Mouse (Mus musculus): ENCODE data around the gene Olfr557. TPM values are rescaled to one million over a fixed set of nuclear protein-coding genes. Genes with fewer than 3 reads are reported as not detected.

Olfr557 gene
- not detected in 2 replicates for polyA plus RNA-seq (2015; fragmentation: Nextera tagmentation; extraction: Ambion mirVana)

DNA sequence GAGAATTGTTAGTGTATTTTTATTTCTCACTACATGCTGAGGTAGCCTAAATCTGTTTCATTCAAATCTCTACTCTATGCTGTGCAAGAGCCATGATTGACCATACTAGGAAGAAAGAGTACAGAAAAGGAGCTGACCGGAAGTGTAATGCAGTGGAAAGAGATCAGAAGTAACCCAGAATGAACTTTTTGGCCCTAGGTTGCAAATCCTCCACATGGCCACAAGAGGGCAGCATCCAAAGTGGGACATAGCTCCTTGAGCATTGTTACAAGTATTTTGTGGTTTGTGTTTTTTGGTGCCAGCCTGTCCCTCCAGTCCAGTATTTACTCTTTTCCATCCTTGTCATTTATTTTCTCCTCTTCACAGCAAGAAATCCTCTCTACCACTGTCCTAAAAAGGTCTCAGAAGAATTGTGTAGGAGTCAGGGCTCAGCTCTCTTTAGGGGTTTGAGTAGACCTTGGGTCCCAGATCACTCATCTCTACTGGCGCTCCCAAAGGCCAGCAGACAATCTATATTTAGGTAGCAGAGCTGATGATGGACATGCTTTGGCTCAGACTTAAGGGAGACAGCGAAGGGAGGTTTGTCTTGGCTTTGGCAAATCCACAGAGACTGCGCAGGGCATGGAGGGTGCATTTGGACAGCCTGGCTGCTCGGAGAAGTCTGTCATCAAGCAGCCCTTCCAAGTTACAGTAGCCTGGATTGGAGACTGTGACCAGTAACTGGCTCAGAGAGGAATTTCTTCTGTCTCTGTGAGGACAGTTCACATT is at the start of gene Olfr557:
Gene Olfr557, plus strand, starts transcription at position 553 of the 768 bp plus-strand sequence.
- no peaks in the 10 kb centered on the region for H3K9me3 ChIP-seq (replicated peaks; ENCODE audit: control insufficient read depth, low read length)
- no peak within 1 kb of the TSS for H3K4me3 ChIP-seq (ENCODE audit: low read length)
- WGBS = 47% methylated on average over 5 of the region's 5 CpGs
- no peak within 1 kb of the TSS for H3K9ac ChIP-seq (ENCODE audit: low read length)
- H3K36me3 ChIP-seq (ENCODE audit: control insufficient read depth, insufficient read depth) = no peaks in the 10 kb centered on the region
- no peak within 1 kb of the TSS for H3K27ac ChIP-seq (ENCODE audit: low read length)
- no peak for ATAC-seq (replicated peaks; ENCODE audit: extremely low read depth, insufficient read depth, low FRiP score)
- H3K4me1 ChIP-seq (ENCODE audit: control insufficient read depth, insufficient read depth, low read length) = no peaks in the 10 kb centered on the region
- H3K4me2 ChIP-seq (ENCODE audit: low read depth, low read length) = no peak within 1 kb of the TSS
- H3K27me3 ChIP-seq (ENCODE audit: control insufficient read depth, insufficient read depth, low read length) = no peaks in the 10 kb centered on the region

GRCm38 (mm10) chr7:102658523-102658922 is 37.2 kb upstream of the Olfr557 start, which contains the start of gene Olfr555:
Gene Olfr555 (plus strand): TSS chr7:102658823.
- Histone ChIP-seq H3K4me3 (ENCODE audit: low read length) (no peak within 1 kb of the TSS), H3K36me3 (ENCODE audit: control insufficient read depth, insufficient read depth) (no peaks in the 10 kb centered on the region), H3K9ac (ENCODE audit: low read length) (no peak within 1 kb of the TSS), H3K4me2 (ENCODE audit: low read depth, low read length) (no peak within 1 kb of the TSS), H3K9me3 (replicated peaks; ENCODE audit: control insufficient read depth, low read length) (no peaks in the 10 kb centered on the region), H3K27ac (ENCODE audit: low read length) (no peak within 1 kb of the TSS), H3K27me3 (ENCODE audit: control insufficient read depth, insufficient read depth, low read length) (no peaks in the 10 kb centered on the region), H3K4me1 (ENCODE audit: control insufficient read depth, insufficient read depth, low read length) (no peaks in the 10 kb centered on the region)
- no peak for ATAC-seq (replicated peaks; ENCODE audit: extremely low read depth, insufficient read depth, low FRiP score)
- 79% methylated on average over 1 of the region's 1 CpGs for WGBS

DNA sequence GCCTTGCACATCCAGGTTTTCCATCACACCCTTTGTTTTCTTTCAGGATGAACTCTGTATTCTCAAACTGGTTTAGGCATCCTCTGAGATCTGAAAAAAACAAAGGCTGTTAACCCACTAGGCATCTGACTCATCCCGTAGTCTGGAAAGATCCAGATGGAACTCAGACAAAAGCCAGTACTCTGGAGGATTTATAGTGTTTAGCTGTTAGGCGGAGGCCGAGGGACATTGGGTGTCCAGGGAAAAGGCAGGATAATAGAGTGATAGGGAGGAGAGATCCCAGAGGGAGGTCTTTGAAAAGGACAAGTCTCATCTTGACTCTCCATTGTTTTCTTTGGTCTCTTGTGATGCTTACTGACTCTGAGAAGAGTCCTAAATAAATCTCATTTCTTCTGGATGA is 31.1 kb upstream of the Olfr557 start, which contains the start of gene Olfr556:
Gene Olfr556, plus strand, starts transcription at position 301 of the 400 bp plus-strand sequence.
- Histone ChIP-seq H3K4me2 (ENCODE audit: low read depth, low read length) (no peak within 1 kb of the TSS), H3K27me3 (ENCODE audit: control insufficient read depth, insufficient read depth, low read length) (no peaks in the 10 kb centered on the region), H3K27ac (ENCODE audit: low read length) (no peak within 1 kb of the TSS), H3K36me3 (ENCODE audit: control insufficient read depth, insufficient read depth) (no peaks in the 10 kb centered on the region), H3K9me3 (replicated peaks; ENCODE audit: control insufficient read depth, low read length) (no peaks in the 10 kb centered on the region), H3K4me3 (ENCODE audit: low read length) (no peak within 1 kb of the TSS), H3K9ac (ENCODE audit: low read length) (no peak within 1 kb of the TSS), H3K4me1 (ENCODE audit: control insufficient read depth, insufficient read depth, low read length) (no peaks in the 10 kb centered on the region)
- ATAC-seq (replicated peaks; ENCODE audit: extremely low read depth, insufficient read depth, low FRiP score) = no peak
- WGBS = 53% methylated on average over 3 of the region's 3 CpGs

GRCm38 (mm10) chr7:102665378-102665777 is 30.3 kb upstream of the Olfr557 start:
- WGBS = 30% methylated on average over 2 of the region's 2 CpGs
- no peak for ATAC-seq (replicated peaks; ENCODE audit: extremely low read depth, insufficient read depth, low FRiP score)
- H3K9ac ChIP-seq (ENCODE audit: low read length) = no peak overlapping the region
- no peak overlapping the region for H3K4me3 ChIP-seq (ENCODE audit: low read length)
- no peaks in the 10 kb centered on the region for H3K9me3 ChIP-seq (replicated peaks; ENCODE audit: control insufficient read depth, low read length)
- no peaks in the 10 kb centered on the region for H3K36me3 ChIP-seq (ENCODE audit: control insufficient read depth, insufficient read depth)
- H3K4me2 ChIP-seq (ENCODE audit: low read depth, low read length) = no peak overlapping the region
- no peak overlapping the region for H3K27ac ChIP-seq (ENCODE audit: low read length)
- H3K27me3 ChIP-seq (ENCODE audit: control insufficient read depth, insufficient read depth, low read length) = no peaks in the 10 kb centered on the region
- H3K4me1 ChIP-seq (ENCODE audit: control insufficient read depth, insufficient read depth, low read length) = no peaks in the 10 kb centered on the region

DNA sequence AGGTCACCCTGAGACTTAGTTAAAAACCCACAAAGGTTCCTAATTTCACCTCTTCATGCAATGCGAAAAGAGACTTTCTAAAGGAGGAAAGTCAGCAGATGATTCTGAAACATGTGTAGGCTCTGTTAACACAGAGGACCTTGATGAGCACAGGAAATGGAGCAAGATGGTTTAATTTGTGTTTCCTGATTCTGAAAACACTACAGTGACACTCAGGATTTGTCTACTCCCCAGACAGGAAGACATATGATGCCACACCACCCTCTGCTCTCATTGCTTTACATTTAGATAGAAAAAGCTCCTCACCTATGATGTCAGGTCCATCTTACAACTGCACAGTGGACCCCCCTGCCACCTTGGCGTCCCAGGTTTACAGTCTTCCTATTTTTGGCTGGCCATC is 19.5 kb upstream of the Olfr557 start:
- H3K36me3 ChIP-seq (ENCODE audit: control insufficient read depth, insufficient read depth) = 0 out of 2 replicates have a peak, but pooled peaks cover 2% of the 10 kb centered on the region
- 75% methylated on average over 2 of the region's 2 CpGs for WGBS
- no peak overlapping the region for H3K27ac ChIP-seq (ENCODE audit: low read length)
- H3K4me2 ChIP-seq (ENCODE audit: low read depth, low read length) = no peak overlapping the region
- no peak overlapping the region for H3K9ac ChIP-seq (ENCODE audit: low read length)
- ATAC-seq (replicated peaks; ENCODE audit: extremely low read depth, insufficient read depth, low FRiP score) = no peak
- no peaks in the 10 kb centered on the region for H3K27me3 ChIP-seq (ENCODE audit: control insufficient read depth, insufficient read depth, low read length)
- H3K9me3 ChIP-seq (replicated peaks; ENCODE audit: control insufficient read depth, low read length) = no peaks in the 10 kb centered on the region
- no peak overlapping the region for H3K4me3 ChIP-seq (ENCODE audit: low read length)
- no peaks in the 10 kb centered on the region; the same call in 1 of the 2 replicates for H3K4me1 ChIP-seq (ENCODE audit: control insufficient read depth, insufficient read depth, low read length)

- no peaks in the 10 kb centered on the region; the same call in 1 of the 2 replicates for H3K4me1 ChIP-seq (ENCODE audit: control insufficient read depth, insufficient read depth, low read length)
- no peak for ATAC-seq (replicated peaks; ENCODE audit: extremely low read depth, insufficient read depth, low FRiP score)
These were observed 13.8 kb upstream of the Olfr557 start for GRCm38 (mm10) chr7:102681916-102682315.

GRCm38 (mm10) chr7:102686944-102687501 is 8.7 kb upstream of the Olfr557 start, which contains the start of gene Trim68:
Gene Trim68 (minus strand): TSS chr7:102687327.
- Histone ChIP-seq H3K36me3 (ENCODE audit: control insufficient read depth, insufficient read depth) (peaks cover 8% of the 10 kb centered on the region; the same call in 1 of the 2 replicates), H3K27me3 (ENCODE audit: control insufficient read depth, insufficient read depth, low read length) (no peaks in the 10 kb centered on the region), H3K4me1 (ENCODE audit: control insufficient read depth, insufficient read depth, low read length) (0 out of 2 replicates have a peak, but pooled peaks cover 3% of the 10 kb centered on the region), H3K27ac (ENCODE audit: low read length) (peak within 1 kb of the TSS; percentile 85), H3K9me3 (replicated peaks; ENCODE audit: control insufficient read depth, low read length) (no peaks in the 10 kb centered on the region), H3K9ac (ENCODE audit: low read length) (peak within 1 kb of the TSS; percentile 91), H3K4me3 (ENCODE audit: low read length) (peak within 1 kb of the TSS; percentile 81), H3K4me2 (ENCODE audit: low read depth, low read length) (peak within 1 kb of the TSS; percentile 74)
- WGBS = under 1% methylated on average over 40 of the region's 40 CpGs
- ATAC-seq (replicated peaks; ENCODE audit: extremely low read depth, insufficient read depth, low FRiP score) = peak; percentile 99

More at GRCm38 (mm10) chr7:102681916-102682315, 13.8 kb upstream of the Olfr557 start:
- 73% methylated on average over 1 of the region's 1 CpGs for WGBS
- Histone ChIP-seq H3K36me3 (ENCODE audit: control insufficient read depth, insufficient read depth) (peaks cover 10% of the 10 kb centered on the region; the same call in 1 of the 2 replicates), H3K27me3 (ENCODE audit: control insufficient read depth, insufficient read depth, low read length) (no peaks in the 10 kb centered on the region), H3K9me3 (replicated peaks; ENCODE audit: control insufficient read depth, low read length) (no peaks in the 10 kb centered on the region), H3K4me2 (ENCODE audit: low read depth, low read length) (no peak overlapping the region), H3K9ac (ENCODE audit: low read length) (no peak overlapping the region), H3K4me3 (ENCODE audit: low read length) (no peak overlapping the region), H3K27ac (ENCODE audit: low read length) (no peak overlapping the region)

DNA sequence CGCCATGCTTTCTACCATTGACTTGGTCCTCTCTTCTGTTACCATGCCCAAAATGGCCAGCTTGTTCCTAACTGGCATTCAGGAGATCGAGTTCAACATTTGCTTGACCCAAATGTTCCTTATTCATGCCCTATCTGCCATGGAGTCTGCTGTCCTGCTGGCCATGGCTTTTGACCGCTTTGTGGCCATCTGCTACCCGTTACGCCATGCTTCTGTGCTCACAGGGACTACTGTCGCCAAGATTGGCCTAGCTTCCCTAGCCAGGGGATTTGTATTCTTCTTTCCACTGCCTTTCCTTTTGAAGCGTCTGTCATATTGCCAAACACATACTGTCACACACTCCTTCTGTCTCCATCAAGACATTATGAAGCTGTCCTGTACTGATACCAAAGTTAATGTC is 2.8 kb downstream of the Olfr557 start:
- Histone ChIP-seq H3K27me3 (ENCODE audit: control insufficient read depth, insufficient read depth, low read length) (no peaks in the 10 kb centered on the region), H3K27ac (ENCODE audit: low read length) (no peak overlapping the region), H3K9me3 (replicated peaks; ENCODE audit: control insufficient read depth, low read length) (no peaks in the 10 kb centered on the region), H3K4me1 (ENCODE audit: control insufficient read depth, insufficient read depth, low read length) (no peaks in the 10 kb centered on the region), H3K36me3 (ENCODE audit: control insufficient read depth, insufficient read depth) (no peaks in the 10 kb centered on the region), H3K9ac (ENCODE audit: low read length) (no peak overlapping the region), H3K4me2 (ENCODE audit: low read depth, low read length) (no peak overlapping the region), H3K4me3 (ENCODE audit: low read length) (no peak overlapping the region)
- 87% methylated on average over 7 of the region's 7 CpGs for WGBS
- ATAC-seq (replicated peaks; ENCODE audit: extremely low read depth, insufficient read depth, low FRiP score) = no peak

GRCm38 (mm10) chr7:102701915-102702314 is 6.2 kb downstream of the Olfr557 start, which contains the start of gene Olfr558:
Gene Olfr558 (plus strand): TSS chr7:102702215.
- no peak within 1 kb of the TSS for H3K9ac ChIP-seq (ENCODE audit: low read length)
- H3K36me3 ChIP-seq (ENCODE audit: control insufficient read depth, insufficient read depth) = no peaks in the 10 kb centered on the region
- no peak within 1 kb of the TSS for H3K27ac ChIP-seq (ENCODE audit: low read length)
- no peaks in the 10 kb centered on the region for H3K9me3 ChIP-seq (replicated peaks; ENCODE audit: control insufficient read depth, low read length)
- no peak within 1 kb of the TSS for H3K4me2 ChIP-seq (ENCODE audit: low read depth, low read length)
- H3K4me3 ChIP-seq (ENCODE audit: low read length) = no peak within 1 kb of the TSS
- no peak for ATAC-seq (replicated peaks; ENCODE audit: extremely low read depth, insufficient read depth, low FRiP score)
- H3K27me3 ChIP-seq (ENCODE audit: control insufficient read depth, insufficient read depth, low read length) = no peaks in the 10 kb centered on the region
- H3K4me1 ChIP-seq (ENCODE audit: control insufficient read depth, insufficient read depth, low read length) = no peaks in the 10 kb centered on the region
